ENCODE assay signal across 16 mouse cellular contexts in genomic region chr17:27073778-27074177, GRCm38 (mm10). TPM values are rescaled to one million over a fixed set of nuclear protein-coding genes. Genes with fewer than 3 reads are reported as not detected.
DNase-seq lines count a peak whose midpoint lies in the region; ATAC-seq lines count a peak whose summit lies in the region.
"Had no signal": no experiment of that assay in that cellular context is flagged by ENCODE, and none has a peak within 500 bp of the region (broad histone marks: within the 10 kb centered on the region; RNA-seq: fewer than 3 reads in every experiment).

No protein-coding gene starts in this region.

- 61% methylated on average over 9 of the region's 9 CpGs for WGBS in kidney, embryonic 14.5 days
- WGBS in limb, embryonic 12.5 days: 73% methylated on average over 9 of the region's 9 CpGs
- WGBS in forebrain, embryonic 13.5 days: 76% methylated on average over 9 of the region's 9 CpGs

- no peaks in the 10 kb centered on the region for H3K27me3 ChIP-seq in kidney, embryonic 14.5 days (ENCODE audit: control insufficient read depth, insufficient read depth, low read length)
- no peaks in the 10 kb centered on the region for H3K27me3 ChIP-seq in limb, embryonic 12.5 days
- no peaks in the 10 kb centered on the region for H3K27me3 ChIP-seq in forebrain, embryonic 13.5 days
- H3K27me3 ChIP-seq: liver, embryonic 13.5 days; neural tube, embryonic 15.5 days had no signal

- no peak for DNase-seq in kidney, postnatal 10 days
- peak; percentile 48 for DNase-seq in urinary bladder, adult 2 months (ENCODE audit: low spot score)
- no peak for DNase-seq in urinary bladder, postnatal 25 days (ENCODE audit: low spot score)
- DNase-seq in layer of hippocampus, postnatal 25 days (ENCODE audit: extremely low spot score in 1 of 2, low spot score in 1 of 2): no peak
- DNase-seq: cerebellum, adult 11-12 months; cerebellum, postnatal 36 days; heart, adult 11 months; kidney, adult 9 months; liver, embryonic 13.5 days had no signal

- no peaks in the 10 kb centered on the region for H3K36me3 ChIP-seq in kidney, embryonic 14.5 days (ENCODE audit: control insufficient read depth, insufficient read depth, low read length)
- peaks cover 12% of the 10 kb centered on the region for H3K36me3 ChIP-seq in limb, embryonic 12.5 days
- no peaks in the 10 kb centered on the region for H3K36me3 ChIP-seq in forebrain, embryonic 13.5 days (ENCODE audit: poor library complexity, severe bottlenecking)
- H3K36me3 ChIP-seq: liver, embryonic 13.5 days; neural tube, embryonic 15.5 days had no signal

- H3K27ac ChIP-seq in kidney, embryonic 14.5 days (ENCODE audit: low read depth, low read length): no peak overlapping the region
- H3K27ac ChIP-seq in limb, embryonic 12.5 days: 0 out of 2 replicates have a peak overlapping the region, but pooled peaks have one; percentile 19
- H3K27ac ChIP-seq in forebrain, embryonic 13.5 days: no peak overlapping the region
- H3K27ac ChIP-seq: hindbrain, embryonic 14.5 days; liver, embryonic 13.5 days; neural tube, embryonic 15.5 days had no signal

- H3K4me3 ChIP-seq in kidney, embryonic 14.5 days (ENCODE audit: low read length): no peak overlapping the region
- H3K4me3 ChIP-seq in limb, embryonic 12.5 days (replicated peaks): no peak overlapping the region
- H3K4me3 ChIP-seq in forebrain, embryonic 13.5 days: no peak overlapping the region
- H3K4me3 ChIP-seq: liver, embryonic 13.5 days; neural tube, embryonic 15.5 days had no signal

- H3K9me3 ChIP-seq in kidney, embryonic 14.5 days (ENCODE audit: control insufficient read depth, low read length): 0 out of 2 replicates have a peak, but pooled peaks cover 3% of the 10 kb centered on the region
- peaks cover 4% of the 10 kb centered on the region; the same call in 1 of the 2 replicates for H3K9me3 ChIP-seq in limb, embryonic 12.5 days
- H3K9me3 ChIP-seq in forebrain, embryonic 13.5 days (replicated peaks): peaks cover 4% of the 10 kb centered on the region; the same call in 1 of the 2 replicates
- H3K9me3 ChIP-seq: liver, embryonic 13.5 days; neural tube, embryonic 15.5 days had no signal

- no peak overlapping the region for H3K9ac ChIP-seq in kidney, embryonic 14.5 days (ENCODE audit: low read depth, low read length)
- no peak overlapping the region for H3K9ac ChIP-seq in limb, embryonic 12.5 days (replicated peaks)
- no peak overlapping the region for H3K9ac ChIP-seq in forebrain, embryonic 13.5 days
- H3K9ac ChIP-seq: hindbrain, embryonic 14.5 days; liver, embryonic 13.5 days; neural tube, embryonic 15.5 days had no signal

- peaks cover 16% of the 10 kb centered on the region for H3K4me1 ChIP-seq in kidney, embryonic 14.5 days (ENCODE audit: control insufficient read depth, insufficient read depth, low read length)
- H3K4me1 ChIP-seq in limb, embryonic 12.5 days (replicated peaks): peaks cover 22% of the 10 kb centered on the region
- peaks cover 6% of the 10 kb centered on the region; the same call in 1 of the 2 replicates for H3K4me1 ChIP-seq in forebrain, embryonic 13.5 days

- 0 out of 2 replicates have a peak, but pooled peaks have one; percentile 20 for ATAC-seq in kidney, embryonic 14.5 days (ENCODE audit: low FRiP score, low TSS enrichment)
- no peak for ATAC-seq in limb, embryonic 12.5 days (ENCODE audit: insufficient number of reproducible peaks, insufficient read depth, low FRiP score, low TSS enrichment, low read depth)
- no peak for ATAC-seq in forebrain, embryonic 13.5 days
- ATAC-seq: forebrain, embryonic 14.5 days; lung, postnatal 0 days had no signal

- no peak overlapping the region for H3K4me2 ChIP-seq in kidney, embryonic 14.5 days (replicated peaks; ENCODE audit: low read depth, low read length)
- H3K4me2 ChIP-seq in limb, embryonic 12.5 days: no peak overlapping the region
- H3K4me2 ChIP-seq in forebrain, embryonic 13.5 days: no peak overlapping the region
- H3K4me2 ChIP-seq: hindbrain, embryonic 14.5 days; liver, embryonic 13.5 days; neural tube, embryonic 15.5 days had no signal

RNA-seq across cellular contexts. Expression of gene Itpr3, which starts 16.7 kb away (rescaled TPM):
- 5.3 and 9.9 TPM in 2 replicates for polyA plus RNA-seq in kidney, embryonic 14.5 days (2014; fragmentation: Nextera tagmentation; extraction: Ambion mirVana)
- polyA plus RNA-seq in urinary bladder, adult 2 months (2012; rRNA removed): 9.5 and 17.8 TPM in 2 replicates
- polyA plus RNA-seq in limb, embryonic 12.5 days (2016; fragmentation: Nextera tagmentation; extraction: Ambion mirVana): 4.3 and 5.2 TPM in 2 replicates
- 1 to 10 TPM; 1.5 to 2.1 TPM for total RNA-seq in layer of hippocampus, postnatal 25 days (2021)
- polyA plus RNA-seq in forebrain, embryonic 13.5 days (2015; fragmentation: Nextera tagmentation; extraction: Ambion mirVana): 0.41 and 0.52 TPM in 2 replicates

RNA-seq across cellular contexts. Expression of gene Bak1, which starts 45.0 kb away (rescaled TPM):
- 11.1 and 16.0 TPM in 2 replicates for polyA plus RNA-seq in kidney, embryonic 14.5 days (2014; fragmentation: Nextera tagmentation; extraction: Ambion mirVana)
- 34.8 and 36.8 TPM in 2 replicates for polyA plus RNA-seq in urinary bladder, adult 2 months (2012; rRNA removed)
- polyA plus RNA-seq in limb, embryonic 12.5 days (2016; fragmentation: Nextera tagmentation; extraction: Ambion mirVana): 3.5 and 5.3 TPM in 2 replicates
- 10 to 100 TPM; 15.4 to 16.3 TPM for total RNA-seq in layer of hippocampus, postnatal 25 days (2021)
- 1.9 and 2.6 TPM in 2 replicates for polyA plus RNA-seq in forebrain, embryonic 13.5 days (2015; fragmentation: Nextera tagmentation; extraction: Ambion mirVana)

RNA-seq across cellular contexts. Expression of gene Uqcc2, which starts 59.9 kb away (rescaled TPM):
- polyA plus RNA-seq in kidney, embryonic 14.5 days (2014; fragmentation: Nextera tagmentation; extraction: Ambion mirVana): 293 and 406 TPM in 2 replicates
- 175 and 243 TPM in 2 replicates for polyA plus RNA-seq in urinary bladder, adult 2 months (2012; rRNA removed)
- polyA plus RNA-seq in limb, embryonic 12.5 days (2016; fragmentation: Nextera tagmentation; extraction: Ambion mirVana): 350 and 361 TPM in 2 replicates
- total RNA-seq in layer of hippocampus, postnatal 25 days (2021): 100 to 1,000 TPM; 199 to 213 TPM
- 310 and 318 TPM in 2 replicates for polyA plus RNA-seq in forebrain, embryonic 13.5 days (2015; fragmentation: Nextera tagmentation; extraction: Ambion mirVana)
